Mouse (Mus musculus) embryonic fibroblast, embryonic 13.5 days (primary cell): ENCODE data around the gene Wasf2.

Source experiments
- CTCF ChIP-seq: IDR thresholded peaks from 2 replicates; pipeline ENCODE4 v1.5.1; 2011; ENCODE audit warnings: mild to moderate bottlenecking, control low read depth, low read length, moderate library complexity, borderline replicate concordance; ENCODE audit not compliant: insufficient read depth
- POLR2A ChIP-seq: IDR thresholded peaks from 2 replicates; pipeline ENCODE4 v1.6.1; 2011; ENCODE audit warnings: low read depth, mild to moderate bottlenecking, control low read depth, low read length, moderate library complexity

- TF ChIP-seq POLR2A = peak; percentile 36
- TF ChIP-seq CTCF = no peak
These were observed 37.8 kb upstream of the Wasf2 start for GRCm38 (mm10) chr4:133092453-133092901.
